In the genomic region with DNA sequence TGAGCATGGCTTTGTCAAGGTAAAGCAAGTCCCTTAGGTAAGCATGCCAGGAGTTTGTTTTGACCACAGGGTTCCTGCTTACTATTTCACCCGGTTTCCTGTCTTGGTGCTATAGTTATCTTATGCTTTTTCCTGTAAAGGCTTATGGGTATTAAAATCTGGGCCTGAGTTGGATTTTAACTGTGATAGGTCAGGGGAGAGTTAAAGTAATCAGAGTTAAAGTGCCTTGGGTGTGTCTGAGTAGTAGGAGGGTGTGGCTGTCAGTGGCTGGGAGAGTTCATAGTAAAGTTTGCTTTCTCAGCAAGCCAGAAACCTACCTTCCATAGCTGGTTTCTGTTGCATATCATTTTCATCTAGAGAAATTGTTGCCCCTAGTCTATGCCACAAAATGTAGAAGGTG, we compare ENCODE assay signal across 11 mouse cellular contexts. TPM values are rescaled to one million over a fixed set of nuclear protein-coding genes. Genes with fewer than 3 reads are reported as not detected.
DNase-seq lines count a peak whose midpoint lies in the region; ATAC-seq and TF ChIP-seq lines count a peak whose summit lies in the region.
"Had no signal": no experiment of that assay in that cellular context is flagged by ENCODE, and none has a peak within 500 bp of the region (broad histone marks: within the 10 kb centered on the region; RNA-seq: fewer than 3 reads in every experiment).

No protein-coding gene starts in this region.

- no peaks in the 10 kb centered on the region for H3K36me3 ChIP-seq in kidney, embryonic 14.5 days (ENCODE audit: control insufficient read depth, insufficient read depth, low read length)
- H3K36me3 ChIP-seq in hindbrain, embryonic 15.5 days: no peaks in the 10 kb centered on the region
- H3K36me3 ChIP-seq in midbrain, postnatal 0 days (ENCODE audit: insufficient read depth, low read length): no peaks in the 10 kb centered on the region

- DNase-seq in kidney, postnatal 25 days: no peak
- DNase-seq in midbrain, postnatal 0 days (ENCODE audit: low spot score): no peak
- no peak for DNase-seq in thymus, postnatal 14 days
- no peak for DNase-seq in right cerebral cortex, postnatal 10 days (ENCODE audit: low spot score in 2 of 2)
- DNase-seq: thymus, adult 18-20 months had no signal

- H3K27ac ChIP-seq in kidney, embryonic 14.5 days (ENCODE audit: low read depth, low read length): no peak overlapping the region
- H3K27ac ChIP-seq in hindbrain, embryonic 15.5 days (replicated peaks): no peak overlapping the region
- H3K27ac ChIP-seq in midbrain, postnatal 0 days (ENCODE audit: low read depth, low read length): no peak overlapping the region

- H3K27me3 ChIP-seq in kidney, embryonic 14.5 days (ENCODE audit: control insufficient read depth, insufficient read depth, low read length): no peaks in the 10 kb centered on the region
- no peaks in the 10 kb centered on the region for H3K27me3 ChIP-seq in hindbrain, embryonic 15.5 days
- H3K27me3 ChIP-seq in midbrain, postnatal 0 days (ENCODE audit: insufficient read depth, low read length): no peaks in the 10 kb centered on the region

- no peak overlapping the region for H3K4me3 ChIP-seq in kidney, embryonic 14.5 days (ENCODE audit: low read length)
- H3K4me3 ChIP-seq in hindbrain, embryonic 15.5 days: peak overlapping the region; percentile 82; the same call in 1 of the 2 replicates
- H3K4me3 ChIP-seq in midbrain, postnatal 0 days (ENCODE audit: low read depth, low read length): peak overlapping the region; percentile 98; the same call in 1 of the 2 replicates

- no peaks in the 10 kb centered on the region for H3K9me3 ChIP-seq in kidney, embryonic 14.5 days (ENCODE audit: control insufficient read depth, low read length)
- H3K9me3 ChIP-seq in hindbrain, embryonic 15.5 days: no peaks in the 10 kb centered on the region
- no peaks in the 10 kb centered on the region for H3K9me3 ChIP-seq in midbrain, postnatal 0 days (ENCODE audit: low read length)

- no peak for TF ChIP-seq CTCF in midbrain, postnatal 0 days (IDR thresholded peaks at IDR 0.05)

- H3K4me1 ChIP-seq in kidney, embryonic 14.5 days (ENCODE audit: control insufficient read depth, insufficient read depth, low read length): peaks cover 21% of the 10 kb centered on the region
- H3K4me1 ChIP-seq in hindbrain, embryonic 15.5 days (replicated peaks): peaks cover 32% of the 10 kb centered on the region
- H3K4me1 ChIP-seq in midbrain, postnatal 0 days (ENCODE audit: insufficient read depth, low read length): peaks cover 13% of the 10 kb centered on the region

- H3K9ac ChIP-seq in kidney, embryonic 14.5 days (ENCODE audit: low read depth, low read length): no peak overlapping the region
- no peak overlapping the region for H3K9ac ChIP-seq in hindbrain, embryonic 15.5 days
- H3K9ac ChIP-seq in midbrain, postnatal 0 days (replicated peaks; ENCODE audit: low read length, poor library complexity, severe bottlenecking): no peak overlapping the region

- H3K4me2 ChIP-seq in kidney, embryonic 14.5 days (replicated peaks; ENCODE audit: low read depth, low read length): peak overlapping the region; percentile 83
- peak overlapping the region; percentile 62 for H3K4me2 ChIP-seq in hindbrain, embryonic 15.5 days
- peak overlapping the region; percentile 73 for H3K4me2 ChIP-seq in midbrain, postnatal 0 days (ENCODE audit: low read depth, low read length, poor library complexity, severe bottlenecking)

- no peak for ATAC-seq in kidney, embryonic 14.5 days (ENCODE audit: low FRiP score, low TSS enrichment)
- ATAC-seq in activated CD4-positive, CD25-positive, alpha-beta regulatory T cell, adult 4 months: peak; percentile 17
- no peak for ATAC-seq in hindbrain, embryonic 15.5 days (ENCODE audit: low FRiP score, low read depth)
- no peak for ATAC-seq in midbrain, postnatal 0 days (ENCODE audit: low FRiP score)
- ATAC-seq in cerebellum, adult (ENCODE audit: insufficient number of reproducible peaks, low FRiP score, low TSS enrichment): no peak

- 59% methylated on average over 1 of the region's 1 CpGs for WGBS in kidney, embryonic 14.5 days
- WGBS in hindbrain, embryonic 15.5 days: 71% methylated on average over 1 of the region's 1 CpGs
- WGBS in midbrain, postnatal 0 days: 48% methylated on average over 1 of the region's 1 CpGs

RNA-seq across cellular contexts. Expression of a gene that starts 2.7 kb away (rescaled TPM):
- polyA plus RNA-seq in kidney, embryonic 14.5 days (2014; fragmentation: Nextera tagmentation; extraction: Ambion mirVana): 18.4 and 25.3 TPM in 2 replicates
- polyA plus RNA-seq in activated CD4-positive, CD25-positive, alpha-beta regulatory T cell, adult 4 months (2017; shearing (Covaris generic)): 10 to 100 TPM; 11.7 to 13.9 TPM
- polyA plus RNA-seq in hindbrain, embryonic 15.5 days (2015; fragmentation: Nextera tagmentation; extraction: Ambion mirVana): 16.0 and 17.4 TPM in 2 replicates
- 42.2 and 46.2 TPM in 2 replicates for total RNA-seq in midbrain, postnatal 0 days (2014; rRNA removed)
- 9.9 and 10.8 TPM in 2 replicates for polyA plus RNA-seq in midbrain, postnatal 0 days (2015; fragmentation: Nextera tagmentation; extraction: Ambion mirVana)

RNA-seq across cellular contexts. Expression of a gene that starts 48.6 kb away (rescaled TPM):
- 7.8 and 8.9 TPM in 2 replicates for polyA plus RNA-seq in kidney, embryonic 14.5 days (2014; fragmentation: Nextera tagmentation; extraction: Ambion mirVana)
- 10 to 100 TPM; 10.1 to 10.6 TPM for polyA plus RNA-seq in activated CD4-positive, CD25-positive, alpha-beta regulatory T cell, adult 4 months (2017; shearing (Covaris generic))
- 8.3 and 8.8 TPM in 2 replicates for polyA plus RNA-seq in hindbrain, embryonic 15.5 days (2015; fragmentation: Nextera tagmentation; extraction: Ambion mirVana)
- 3.9 and 5.4 TPM in 2 replicates for total RNA-seq in midbrain, postnatal 0 days (2014; rRNA removed)
- 2.3 TPM in 2 replicates for polyA plus RNA-seq in midbrain, postnatal 0 days (2015; fragmentation: Nextera tagmentation; extraction: Ambion mirVana)

RNA-seq across cellular contexts. Expression of a gene that starts 57.7 kb away (rescaled TPM):
- not detected in 2 replicates for polyA plus RNA-seq in kidney, embryonic 14.5 days (2014; fragmentation: Nextera tagmentation; extraction: Ambion mirVana)
- polyA plus RNA-seq in activated CD4-positive, CD25-positive, alpha-beta regulatory T cell, adult 4 months (2017; shearing (Covaris generic)): not detected
- polyA plus RNA-seq in hindbrain, embryonic 15.5 days (2015; fragmentation: Nextera tagmentation; extraction: Ambion mirVana): not detected in 2 replicates
- total RNA-seq in midbrain, postnatal 0 days (2014; rRNA removed): not detected in 2 replicates
- polyA plus RNA-seq in midbrain, postnatal 0 days (2015; fragmentation: Nextera tagmentation; extraction: Ambion mirVana): not detected in 2 replicates
- total RNA-seq: ES-E14; hematopoietic stem cell, adult 5-6 weeks had no signal
